16 mouse cellular contexts compared by ENCODE assay signal in the genomic region with DNA sequence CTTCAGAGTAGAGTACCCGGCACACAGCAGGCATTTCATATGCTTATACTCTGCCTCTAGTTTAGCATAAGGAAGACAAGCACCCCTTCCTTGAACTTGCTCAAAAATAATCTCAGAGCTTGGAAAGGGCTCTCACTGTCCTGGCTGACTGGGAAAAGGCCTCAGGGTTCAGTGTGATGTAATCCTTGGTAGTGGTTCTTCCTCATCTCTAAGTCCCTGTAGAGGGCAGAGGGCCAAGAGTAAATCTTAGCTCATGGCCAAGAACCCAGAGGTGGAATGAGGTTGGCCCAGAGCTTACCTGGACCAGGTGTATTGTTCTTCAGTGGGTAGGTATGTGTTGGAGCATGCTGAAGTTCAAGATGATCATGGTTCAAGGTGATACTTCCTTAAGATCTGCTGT. TPM values are rescaled to one million over a fixed set of nuclear protein-coding genes. Genes with fewer than 3 reads are reported as not detected.
"Had no signal": no experiment of that assay in that cellular context is flagged by ENCODE, and none has a peak within 500 bp of the region (broad histone marks: within the 10 kb centered on the region; RNA-seq: fewer than 3 reads in every experiment).

No protein-coding gene starts in this region.

- H3K4me3 ChIP-seq: kidney, embryonic 15.5 days; left cerebral cortex, adult 2 months; limb, embryonic 12.5 days; limb, embryonic 15.5 days; midbrain, embryonic 12.5 days had no signal

- H3K9me3 ChIP-seq: kidney, embryonic 15.5 days; limb, embryonic 12.5 days; limb, embryonic 15.5 days; midbrain, embryonic 12.5 days had no signal

- DNase-seq: kidney, postnatal 10 days; kidney, postnatal 36 days; layer of hippocampus, postnatal 36 days; liver, postnatal 0 days; lung, embryonic 14.5 days; thymus, adult 18-20 months; thymus, postnatal 36 days had no signal

- H3K36me3 ChIP-seq: kidney, embryonic 15.5 days; limb, embryonic 15.5 days; midbrain, embryonic 12.5 days had no signal

- H3K27ac ChIP-seq: kidney, embryonic 15.5 days; left cerebral cortex, adult 2 months; limb, embryonic 12.5 days; limb, embryonic 15.5 days; liver, embryonic 14.5 days; macrophage; midbrain, embryonic 12.5 days had no signal

- H3K4me1 ChIP-seq: kidney, embryonic 15.5 days; limb, embryonic 12.5 days; limb, embryonic 15.5 days; midbrain, embryonic 12.5 days had no signal

- H3K27me3 ChIP-seq: kidney, embryonic 15.5 days; limb, embryonic 12.5 days; limb, embryonic 15.5 days; midbrain, embryonic 12.5 days had no signal

- H3K9ac ChIP-seq: kidney, embryonic 15.5 days; limb, embryonic 12.5 days; limb, embryonic 15.5 days; liver, embryonic 14.5 days; liver, postnatal 0 days; lung, embryonic 14.5 days; midbrain, embryonic 12.5 days had no signal

- ATAC-seq: liver, postnatal 0 days; lung, postnatal 0 days had no signal

- H3K4me2 ChIP-seq: kidney, embryonic 15.5 days; limb, embryonic 12.5 days; limb, embryonic 15.5 days; liver, embryonic 11.5 days; lung, embryonic 14.5 days; midbrain, embryonic 12.5 days had no signal

RNA-seq across cellular contexts. Expression of a gene that starts 43.1 kb away (rescaled TPM):
- polyA plus RNA-seq: macrophage had no signal
